Mouse (Mus musculus) gastrocnemius, adult 8-10 months (tissue): ENCODE data around the gene Sycp1. TPM values are rescaled to one million over a fixed set of nuclear protein-coding genes. Genes with fewer than 3 reads are reported as not detected.

ENCODE experiments used
- DNase-seq, 2 experiments: peaks; one replicate each; pipeline ENCODE4 v3.0.0; 2022; ENCODE audit warnings: low spot score in 2 of 2
- total RNA-seq, 4 experiments: library from RNA; stranded (reverse); gene quantifications; 2 replicates each; pipeline ENCODE4 v1.2.4; 2022

Sycp1 gene
- not detected for total RNA-seq

- no peak for DNase-seq
These were observed at the start of gene Sycp1 for GRCm38 (mm10) chr3:102935451-102936354. Sycp1 (minus strand) TSS chr3:102936100.

GRCm38 (mm10) chr3:102980349-102980736 lies 44.4 kb upstream of the Sycp1 start:
- no peak for DNase-seq

GRCm38 (mm10) chr3:102979550-102980348 lies 43.8 kb upstream of the Sycp1 start:
- DNase-seq, result no peak

GRCm38 (mm10) chr3:102976906-102977305 lies 41.0 kb upstream of the Sycp1 start:
- no peak for DNase-seq

- DNase-seq, result no peak
These were observed 34.6 kb upstream of the Sycp1 start for GRCm38 (mm10) chr3:102970508-102970907.

- no peak for DNase-seq
These were observed 34.2 kb upstream of the Sycp1 start for GRCm38 (mm10) chr3:102970067-102970466.

GRCm38 (mm10) chr3:102964033-102964432 lies 28.1 kb upstream of the Sycp1 start, which contains the start of gene Nr1h5:
Nr1h5 (minus strand) TSS chr3:102964133.
- DNase-seq, result no peak

GRCm38 (mm10) chr3:102955596-102955995 lies 19.7 kb upstream of the Sycp1 start:
- DNase-seq, result no peak

- DNase-seq, result no peak
These were observed 19.2 kb upstream of the Sycp1 start for GRCm38 (mm10) chr3:102955143-102955542.

- DNase-seq, result no peak
These were observed 18.6 kb upstream of the Sycp1 start for GRCm38 (mm10) chr3:102954476-102954875.

GRCm38 (mm10) chr3:102946861-102947260 lies 11.0 kb upstream of the Sycp1 start:
- no peak for DNase-seq

GRCm38 (mm10) chr3:102946312-102946711 lies 10.4 kb upstream of the Sycp1 start:
- DNase-seq, result no peak

GRCm38 (mm10) chr3:102938100-102938499 lies 2.2 kb upstream of the Sycp1 start:
- no peak for DNase-seq

GRCm38 (mm10) chr3:102899136-102899535 lies 36.8 kb downstream of the Sycp1 start:
- DNase-seq, result no peak

- DNase-seq, result no peak
These were observed 55.4 kb downstream of the Sycp1 start for GRCm38 (mm10) chr3:102880529-102880928.

GRCm38 (mm10) chr3:102848661-102849060 lies 87.2 kb downstream of the Sycp1 start:
- no peak for DNase-seq

- DNase-seq, result no peak
These were observed 93.5 kb downstream of the Sycp1 start for GRCm38 (mm10) chr3:102842386-102842785.

- peak; percentile 28 to 33 for DNase-seq
These were observed 132.0 kb downstream of the Sycp1 start for GRCm38 (mm10) chr3:102803937-102804336.

GRCm38 (mm10) chr3:102787369-102787768 lies 148.5 kb downstream of the Sycp1 start:
- DNase-seq, result no peak

GRCm38 (mm10) chr3:102782618-102783017 lies 153.3 kb downstream of the Sycp1 start, which contains the start of gene Tshb:
Tshb (minus strand) TSS chr3:102782718.
- DNase-seq, result no peak

GRCm38 (mm10) chr3:102773018-102773417 lies 162.9 kb downstream of the Sycp1 start:
- DNase-seq, result no peak
